Mouse (Mus musculus) liver, embryonic 11.5 days (tissue): ENCODE measurements at regions not wholly inside any gene's neighbourhood (a gene's known extent, or its start where the extent isn't known, plus 50 kb on each side); places are given as distances from the start of the nearest gene placed in this dataset.

Experiments used
- ATAC-seq: fragments of 200-750 bp; cut with Nextera tagmentation; replicated peaks from 2 replicates; pipeline ENCODE4 v1.8.0; 2017; ENCODE audit warnings: moderate number of reproducible peaks, mild to moderate bottlenecking, moderate TSS enrichment, moderate library complexity; ENCODE audit not compliant: low FRiP score
- DNase-seq: peaks from one replicate; pipeline ENCODE4 v3.0.0-alpha.2; 2017; ENCODE audit warnings: low spot score
- H3K27ac ChIP-seq: fragments of 300-500 bp; sonication (generic); 2 replicates; pipeline ENCODE4 v1.5.1; 2014; ENCODE audit warnings: mild to moderate bottlenecking, low read depth, low read length, control low read depth
- H3K27me3 ChIP-seq: fragments of 300-500 bp; sonication (generic); replicated peaks from 2 replicates; pipeline ENCODE4 v1.6.1; 2014; ENCODE audit warnings: low read length, mixed read lengths; ENCODE audit not compliant: control insufficient read depth, insufficient read depth
- H3K36me3 ChIP-seq: fragments of 300-500 bp; sonication (generic); 2 replicates; pipeline ENCODE4 v1.6.1; 2014; ENCODE audit warnings: mild to moderate bottlenecking, low read length, moderate library complexity, mixed read lengths; ENCODE audit not compliant: control insufficient read depth, insufficient read depth
- H3K4me1 ChIP-seq: fragments of 300-500 bp; sonication (generic); replicated peaks from 2 replicates; pipeline ENCODE4 v1.6.1; 2014; ENCODE audit warnings: low read length, mixed read lengths; ENCODE audit not compliant: control insufficient read depth, insufficient read depth
- H3K4me2 ChIP-seq: fragments of 300-500 bp; sonication (generic); 2 replicates; pipeline ENCODE4 v1.6.1; 2014; ENCODE audit warnings: mild to moderate bottlenecking, control low read depth, moderate library complexity
- H3K4me3 ChIP-seq: fragments of 300-500 bp; sonication (generic); 2 replicates; pipeline ENCODE4 v1.5.1; 2014; ENCODE audit warnings: low read depth, low read length, control low read depth
- H3K9ac ChIP-seq: fragments of 300-500 bp; sonication (generic); 2 replicates; pipeline ENCODE4 v1.6.1; 2014; ENCODE audit warnings: low read depth, low read length, control low read depth
- H3K9me3 ChIP-seq: fragments of 300-500 bp; sonication (generic); 2 replicates; pipeline ENCODE4 v1.6.1; 2016; ENCODE audit warnings: low read length, inconsistent platforms, mixed read lengths; ENCODE audit not compliant: control insufficient read depth
- WGBS: fragments of 180-500 bp; shearing (Covaris S2); extraction: QIAGEN DNeasy Blood & Tissue Kit; methylation state at CpG from one replicate; pipeline ENCODE4 v1.1.7; 2014; 5-methylcytosine and 5-hydroxymethylcytosine counted together

- 71% methylated on average over 4 of the region's 4 CpGs for WGBS
These were observed 292.2 kb upstream of the Large1 start for GRCm38 (mm10) chr8:73645582-73645981.

GRCm38 (mm10) chr8:73626798-73627197, 273.5 kb upstream of the Large1 start:
- H3K36me3 ChIP-seq = no peaks in the 10 kb centered on the region
- no peaks in the 10 kb centered on the region for H3K4me1 ChIP-seq
- no peak overlapping the region for H3K4me3 ChIP-seq
- no peak overlapping the region for H3K27ac ChIP-seq
- H3K27me3 ChIP-seq = no peaks in the 10 kb centered on the region
- ATAC-seq (no peak), DNase-seq (no peak)
- no peak overlapping the region for H3K9ac ChIP-seq
- no peak overlapping the region for H3K4me2 ChIP-seq
- no peaks in the 10 kb centered on the region for H3K9me3 ChIP-seq

More at GRCm38 (mm10) chr8:73645582-73645981, 292.2 kb upstream of the Large1 start:
- Histone ChIP-seq H3K4me1 (no peaks in the 10 kb centered on the region), H3K27ac (no peak overlapping the region), H3K4me3 (no peak overlapping the region), H3K9me3 (peaks cover 3% of the 10 kb centered on the region; the same call in 1 of the 2 replicates), H3K9ac (no peak overlapping the region), H3K4me2 (no peak overlapping the region), H3K36me3 (no peaks in the 10 kb centered on the region), H3K27me3 (no peaks in the 10 kb centered on the region)
- DNase-seq (no peak), ATAC-seq (no peak)

- H3K4me1 ChIP-seq = no peaks in the 10 kb centered on the region
- peak; percentile 58 for ATAC-seq
- H3K9me3 ChIP-seq = peaks cover 4% of the 10 kb centered on the region
- 61% methylated on average over 1 of the region's 1 CpGs for WGBS
- H3K27ac ChIP-seq = no peak overlapping the region
- H3K9ac ChIP-seq = no peak overlapping the region
- no peaks in the 10 kb centered on the region for H3K27me3 ChIP-seq
- H3K4me2 ChIP-seq = no peak overlapping the region
- H3K36me3 ChIP-seq = no peaks in the 10 kb centered on the region
- no peak overlapping the region for H3K4me3 ChIP-seq
- DNase-seq = no peak
These were observed 265.6 kb upstream of the Large1 start for GRCm38 (mm10) chr8:73618946-73619345.

GRCm38 (mm10) chr8:73614631-73615030, 261.3 kb upstream of the Large1 start:
- Histone ChIP-seq H3K27me3 (no peaks in the 10 kb centered on the region), H3K4me1 (no peaks in the 10 kb centered on the region), H3K9me3 (peaks cover 4% of the 10 kb centered on the region), H3K4me3 (no peak overlapping the region), H3K9ac (no peak overlapping the region), H3K4me2 (no peak overlapping the region), H3K36me3 (no peaks in the 10 kb centered on the region), H3K27ac (no peak overlapping the region)
- 70% methylated on average over 2 of the region's 2 CpGs for WGBS
- DNase-seq = no peak
- ATAC-seq = no peak

- no peak for ATAC-seq
- Histone ChIP-seq H3K4me2 (no peak overlapping the region), H3K27me3 (no peaks in the 10 kb centered on the region), H3K4me1 (no peaks in the 10 kb centered on the region), H3K4me3 (no peak overlapping the region), H3K9me3 (peaks cover 4% of the 10 kb centered on the region), H3K27ac (no peak overlapping the region), H3K36me3 (no peaks in the 10 kb centered on the region), H3K9ac (no peak overlapping the region)
- 59% methylated on average over 2 of the region's 2 CpGs for WGBS
- no peak for DNase-seq
These were observed 260.8 kb upstream of the Large1 start for GRCm38 (mm10) chr8:73614106-73614505.

GRCm38 (mm10) chr8:73611583-73611982, 258.2 kb upstream of the Large1 start:
- Histone ChIP-seq H3K36me3 (no peaks in the 10 kb centered on the region), H3K4me1 (no peaks in the 10 kb centered on the region), H3K4me2 (no peak overlapping the region), H3K9ac (no peak overlapping the region), H3K27ac (no peak overlapping the region), H3K27me3 (no peaks in the 10 kb centered on the region), H3K4me3 (no peak overlapping the region), H3K9me3 (no peaks in the 10 kb centered on the region)
- ATAC-seq (no peak), DNase-seq (no peak)
- WGBS = 90% methylated on average over 10 of the region's 10 CpGs

GRCm38 (mm10) chr8:73570599-73570998, 217.3 kb upstream of the Large1 start:
- no peaks in the 10 kb centered on the region for H3K36me3 ChIP-seq
- DNase-seq (no peak), ATAC-seq (no peak)
- no peak overlapping the region for H3K4me2 ChIP-seq
- H3K27ac ChIP-seq = no peak overlapping the region
- H3K9me3 ChIP-seq = no peaks in the 10 kb centered on the region
- no peak overlapping the region for H3K4me3 ChIP-seq
- H3K27me3 ChIP-seq = no peaks in the 10 kb centered on the region
- H3K9ac ChIP-seq = no peak overlapping the region
- no peaks in the 10 kb centered on the region for H3K4me1 ChIP-seq

GRCm38 (mm10) chr8:73569963-73570362, 216.6 kb upstream of the Large1 start:
- no peak overlapping the region for H3K4me3 ChIP-seq
- ATAC-seq (no peak), DNase-seq (no peak)
- no peaks in the 10 kb centered on the region for H3K4me1 ChIP-seq
- H3K4me2 ChIP-seq = no peak overlapping the region
- no peak overlapping the region for H3K9ac ChIP-seq
- no peaks in the 10 kb centered on the region for H3K9me3 ChIP-seq
- no peak overlapping the region for H3K27ac ChIP-seq
- no peaks in the 10 kb centered on the region for H3K36me3 ChIP-seq
- H3K27me3 ChIP-seq = no peaks in the 10 kb centered on the region
